Mouse (Mus musculus): ENCODE measurements around the gene Phgr1.

The Phgr1 gene

GRCm38 (mm10) chr2:118779504-118780480 lies 7.2 kb downstream of the Phgr1 start, which contains the start of gene Disp2:
Disp2 (plus strand) TSS chr2:118779719.
- no peak for DNase-seq (ENCODE audit: low read depth)

- DNase-seq (ENCODE audit: low read depth), result no peak
Measured at GRCm38 (mm10) chr2:118781115-118781514, 8.5 kb downstream of the Phgr1 start.

GRCm38 (mm10) chr2:118782303-118782702 lies 9.7 kb downstream of the Phgr1 start:
- DNase-seq (ENCODE audit: low read depth), result no peak

- DNase-seq (ENCODE audit: low read depth), result no peak
Measured at GRCm38 (mm10) chr2:118783093-118783492, 10.5 kb downstream of the Phgr1 start.

- no peak for DNase-seq (ENCODE audit: low read depth)
Measured at GRCm38 (mm10) chr2:118783663-118784062, 11.1 kb downstream of the Phgr1 start.

- DNase-seq (ENCODE audit: low read depth), result no peak
Measured at GRCm38 (mm10) chr2:118786525-118786924, 14.0 kb downstream of the Phgr1 start.

- DNase-seq (ENCODE audit: low read depth), result no peak
Measured at GRCm38 (mm10) chr2:118789501-118789900, 16.9 kb downstream of the Phgr1 start.

- DNase-seq (ENCODE audit: low read depth), result no peak
Measured at GRCm38 (mm10) chr2:118790221-118790550, 17.6 kb downstream of the Phgr1 start.

GRCm38 (mm10) chr2:118790551-118791525 lies 18.3 kb downstream of the Phgr1 start:
- DNase-seq (ENCODE audit: low read depth), result no peak

GRCm38 (mm10) chr2:118791591-118792258 lies 19.2 kb downstream of the Phgr1 start:
- DNase-seq (ENCODE audit: low read depth), result no peak

- DNase-seq (ENCODE audit: low read depth), result no peak
Measured at GRCm38 (mm10) chr2:118792259-118792613, 19.7 kb downstream of the Phgr1 start.

GRCm38 (mm10) chr2:118793636-118794035 lies 21.1 kb downstream of the Phgr1 start:
- DNase-seq (ENCODE audit: low read depth), result no peak

- no peak for DNase-seq (ENCODE audit: low read depth)
Measured at GRCm38 (mm10) chr2:118802542-118803118, 30.1 kb downstream of the Phgr1 start.

GRCm38 (mm10) chr2:118804474-118804873 lies 31.9 kb downstream of the Phgr1 start:
- DNase-seq (ENCODE audit: low read depth), result no peak

GRCm38 (mm10) chr2:118805137-118805536 lies 32.6 kb downstream of the Phgr1 start:
- DNase-seq (ENCODE audit: low read depth), result no peak

GRCm38 (mm10) chr2:118805756-118806155 lies 33.2 kb downstream of the Phgr1 start:
- DNase-seq (ENCODE audit: low read depth), result no peak

GRCm38 (mm10) chr2:118806860-118807259 lies 34.3 kb downstream of the Phgr1 start:
- DNase-seq (ENCODE audit: low read depth), result no peak

- no peak for DNase-seq (ENCODE audit: low read depth)
Measured at GRCm38 (mm10) chr2:118810861-118811260, 38.3 kb downstream of the Phgr1 start.

- DNase-seq (ENCODE audit: low read depth), result no peak
Measured at GRCm38 (mm10) chr2:118812724-118813123, 40.2 kb downstream of the Phgr1 start.

GRCm38 (mm10) chr2:118813981-118814836 lies 41.6 kb downstream of the Phgr1 start, which contains the start of gene Knstrn:
Knstrn (plus strand) TSS chr2:118814003.
- peak; percentile 56 for DNase-seq (ENCODE audit: low read depth)

- DNase-seq (ENCODE audit: low read depth), result no peak
Measured at GRCm38 (mm10) chr2:118822800-118823199, 50.2 kb downstream of the Phgr1 start.
